Mouse (Mus musculus): Measurements from ENCODE around the gene Rfx2. TPM values are rescaled to one million over a fixed set of nuclear protein-coding genes. Genes with fewer than 3 reads are reported as not detected.

Rfx2 gene
- total RNA-seq, 2 experiments from 2014 or later = 5.5 to 5.7 TPM

- peak; percentile 56 for DNase-seq
Measured at GRCm38 (mm10) chr17:56751404-56752072, 79.3 kb downstream of the Rfx2 start.

- no peak for DNase-seq
Measured at GRCm38 (mm10) chr17:56744173-56744572, 86.6 kb downstream of the Rfx2 start.

GRCm38 (mm10) chr17:56740788-56741160 is 90.0 kb downstream of the Rfx2 start:
- no peak for DNase-seq

- peak; percentile 30 for DNase-seq
Measured at GRCm38 (mm10) chr17:56740118-56740787, 90.6 kb downstream of the Rfx2 start.

- DNase-seq = peak; percentile 49
Measured at GRCm38 (mm10) chr17:56738221-56738620, 92.6 kb downstream of the Rfx2 start.

- DNase-seq = peak; percentile 7
Measured at GRCm38 (mm10) chr17:56736534-56736933, 94.3 kb downstream of the Rfx2 start.

- no peak for DNase-seq
Measured at GRCm38 (mm10) chr17:56729656-56730055, 101.2 kb downstream of the Rfx2 start.

- no peak for DNase-seq
Measured at GRCm38 (mm10) chr17:56729151-56729550, 101.7 kb downstream of the Rfx2 start.

GRCm38 (mm10) chr17:56728117-56728516 is 102.7 kb downstream of the Rfx2 start:
- no peak for DNase-seq

- no peak for DNase-seq
Measured at GRCm38 (mm10) chr17:56727659-56728058, 103.2 kb downstream of the Rfx2 start.

GRCm38 (mm10) chr17:56727029-56727649 is 103.7 kb downstream of the Rfx2 start:
- no peak for DNase-seq

Other genes starting within 250 kb of the Rfx2 start
- 100 to 1,000 TPM in 1 of 2 experiments, 10 to 100 TPM in 1; 79.8 to 124 TPM for gene Safb2, start 246.4 kb downstream of the Rfx2 start, total RNA-seq (2021)
- gene Safb, start 246.2 kb downstream of the Rfx2 start, total RNA-seq (2021) = 100 to 1,000 TPM in 1 of 2 experiments, 10 to 100 TPM in 1; 92.1 to 113 TPM
- 100 to 1,000 TPM; 468 to 485 TPM for gene 2410015M20Rik, start 221.2 kb downstream of the Rfx2 start, total RNA-seq (2021)
- gene Rpl36, start 217.6 kb downstream of the Rfx2 start, total RNA-seq (2021) = 1,000 to 10,000 TPM; 1,095 to 1,101 TPM
- gene Lonp1, start 204.1 kb downstream of the Rfx2 start, total RNA-seq (2021) = 100 to 1,000 TPM; 229 to 256 TPM
- 1 to 10 TPM in 1 of 2 experiments, under 1 TPM in 1; 0.66 to 1.1 TPM for gene Catsperd, start 202.9 kb downstream of the Rfx2 start, total RNA-seq (2021)
- 10 to 100 TPM; 56.6 to 62.0 TPM for gene Ranbp3, start 157.7 kb downstream of the Rfx2 start, total RNA-seq (2021)
- 100 to 1,000 TPM; 432 to 465 TPM for gene Ndufa11, start 113.2 kb downstream of the Rfx2 start, total RNA-seq (2021)
- gene Vmac, start 113.0 kb downstream of the Rfx2 start, total RNA-seq (2021) = 10 to 100 TPM; 16.8 to 24.2 TPM
- gene Nrtn, start 73.5 kb downstream of the Rfx2 start, total RNA-seq (2021) = 1 to 10 TPM; 5.9 to 6.3 TPM
- 10 to 100 TPM; 27.6 to 34.5 TPM for gene Dus3l, start 66.3 kb downstream of the Rfx2 start, total RNA-seq (2021)
- gene Prr22, start 60.8 kb downstream of the Rfx2 start, total RNA-seq (2021) = under 1 TPM; 0.27 to 0.42 TPM
- gene Acsbg2, start 43.4 kb upstream of the Rfx2 start, total RNA-seq (2021) = under 1 TPM in 1 of 2 experiments, not detected in 1; 0.12 TPM
- gene 1700061G19Rik, start 44.5 kb upstream of the Rfx2 start, total RNA-seq (2021) = 1 to 10 TPM; 1.2 to 2.6 TPM
- 10 to 100 TPM; 27.9 to 33.6 TPM for gene Mllt1, start 104.4 kb upstream of the Rfx2 start, total RNA-seq (2021)
- gene Acer1, start 151.1 kb upstream of the Rfx2 start, total RNA-seq (2021) = not detected
- gene Clpp, start 159.3 kb upstream of the Rfx2 start, total RNA-seq (2021) = 10 to 100 TPM; 95.9 TPM
- gene Alkbh7, start 166.3 kb upstream of the Rfx2 start, total RNA-seq (2021) = 10 to 100 TPM; 63.6 to 68.9 TPM
- gene Pspn, start 169.0 kb upstream of the Rfx2 start, total RNA-seq (2021) = under 1 TPM; 0.87 to 0.97 TPM
- 10 to 100 TPM; 43.0 to 44.8 TPM for gene Gtf2f1, start 180.3 kb upstream of the Rfx2 start, total RNA-seq (2021)
- gene Gm17949, start 180.5 kb upstream of the Rfx2 start, total RNA-seq (2021) = under 1 TPM; 0.21 to 0.33 TPM
- 10 to 100 TPM; 90.4 to 99.1 TPM for gene Khsrp, start 200.5 kb upstream of the Rfx2 start, total RNA-seq (2021)
- not detected for gene Slc25a41, start 210.6 kb upstream of the Rfx2 start, total RNA-seq (2021)
- 1 to 10 TPM; 2.0 to 3.9 TPM for gene Crb3, start 228.1 kb upstream of the Rfx2 start, total RNA-seq (2021)
- 100 to 1,000 TPM; 119 to 122 TPM for gene Slc25a23, start 228.8 kb upstream of the Rfx2 start, total RNA-seq (2021)
- gene Dennd1c, start 247.5 kb upstream of the Rfx2 start, total RNA-seq (2021) = 1 to 10 TPM; 3.4 TPM